Mouse (Mus musculus) embryonic fibroblast, embryonic 13.5 days (primary cell): Measurements from ENCODE around the gene Spata25. TPM values are rescaled to one million over a fixed set of nuclear protein-coding genes. Genes with fewer than 3 reads are reported as not detected.

Experiments
- H3K27ac ChIP-seq: 2 replicates; pipeline ENCODE4 v1.5.1; 2012; ENCODE audit warnings: low read length, control low read depth, inconsistent platforms; ENCODE audit not compliant: insufficient read depth
- H3K4me1 ChIP-seq: 2 replicates; pipeline ENCODE4 v1.6.1; 2011; ENCODE audit warnings: low read length; ENCODE audit not compliant: control insufficient read depth, insufficient read depth
- H3K4me3 ChIP-seq: 2 replicates; pipeline ENCODE4 v1.5.1; 2011; ENCODE audit warnings: mild to moderate bottlenecking, control low read depth, low read length; ENCODE audit not compliant: insufficient read depth
- CTCF ChIP-seq: IDR thresholded peaks from 2 replicates; pipeline ENCODE4 v1.5.1; 2011; ENCODE audit warnings: mild to moderate bottlenecking, control low read depth, low read length, moderate library complexity, borderline replicate concordance; ENCODE audit not compliant: insufficient read depth
- POLR2A ChIP-seq: IDR thresholded peaks from 2 replicates; pipeline ENCODE4 v1.6.1; 2011; ENCODE audit warnings: low read depth, mild to moderate bottlenecking, control low read depth, low read length, moderate library complexity
- polyA plus RNA-seq: library from polyadenylated mRNA; stranded (reverse); fragments of >200 nt; gene quantifications from 2 replicates; pipeline ENCODE4 v1.2.4, GENCODE M21; 2011; ENCODE audit warnings: low read depth; ENCODE audit not compliant: missing spikeins, insufficient read length

Spata25 gene
- polyA plus RNA-seq, 1 experiment, result not detected

DNA sequence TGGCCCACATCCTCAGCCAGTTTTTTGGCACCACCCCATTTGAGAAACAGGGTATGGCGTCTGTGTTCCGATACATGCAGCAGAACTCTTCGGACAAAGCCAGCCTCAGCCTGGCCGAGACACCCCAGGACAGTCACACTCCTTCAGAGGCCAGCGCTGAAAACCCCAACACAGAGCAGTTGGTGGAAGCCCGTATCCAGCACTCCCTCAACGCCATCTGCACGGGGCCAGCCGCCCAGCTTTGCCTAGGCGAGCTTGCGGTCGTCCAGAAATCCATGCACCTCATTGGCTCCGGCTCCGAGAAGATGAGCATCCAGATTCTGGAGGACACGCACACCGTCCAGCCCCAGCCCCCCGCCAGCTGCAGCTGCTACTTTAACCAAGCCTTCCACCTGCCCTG, 2.8 kb downstream of the Spata25 start:
- Histone ChIP-seq H3K4me3 (no peak overlapping the region), H3K4me1 (no peaks in the 10 kb centered on the region)
- no peak for TF ChIP-seq POLR2A
- TF ChIP-seq CTCF, result no peak

DNA sequence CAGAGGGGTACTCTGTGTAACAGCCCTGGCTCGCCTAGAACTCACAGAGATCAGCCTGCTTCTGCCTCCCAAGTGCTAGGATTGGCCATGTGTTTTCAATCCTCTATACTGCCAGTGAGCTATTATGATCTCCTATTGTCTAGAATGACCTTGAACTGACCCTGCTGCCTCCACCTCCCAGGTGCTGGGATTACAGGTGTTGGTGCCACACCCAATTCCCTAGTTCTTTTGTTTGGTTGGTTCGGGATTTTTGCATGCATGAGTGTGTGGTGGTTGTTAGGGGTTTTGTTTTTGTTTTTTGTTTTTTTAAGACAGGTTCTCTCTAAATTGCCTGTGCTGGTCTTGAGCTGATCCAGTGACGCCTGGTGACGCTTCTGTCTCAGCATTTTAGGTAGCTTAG, 4.4 kb downstream of the Spata25 start:
- TF ChIP-seq CTCF (no peak), POLR2A (no peak)
- Histone ChIP-seq H3K4me1 (no peaks in the 10 kb centered on the region), H3K27ac (no peak overlapping the region), H3K4me3 (no peak overlapping the region)

More for the DNA sequence above, 2.8 kb downstream of the Spata25 start:
- no peak overlapping the region for H3K27ac ChIP-seq

DNA sequence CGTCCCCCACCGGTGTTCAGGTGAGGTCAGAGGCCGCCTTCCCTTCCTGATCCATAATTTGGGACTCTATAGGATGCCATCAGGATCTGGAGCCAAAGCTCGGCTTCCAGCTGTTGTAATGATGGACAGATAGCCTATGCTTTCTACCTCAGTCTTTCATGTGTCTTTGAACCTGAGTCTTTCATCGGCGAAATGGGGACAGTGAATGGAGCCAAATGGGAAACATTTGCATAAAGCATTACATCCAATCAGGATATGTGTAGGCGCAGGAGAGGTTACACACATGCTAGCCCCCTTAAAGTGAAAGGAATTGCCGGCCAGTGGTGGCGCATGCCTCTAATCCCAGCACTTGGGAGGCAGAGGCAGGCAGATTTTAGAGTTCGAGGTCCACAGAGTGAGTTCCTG, 5.2 kb downstream of the Spata25 start:
- peak overlapping the region; percentile 77 for H3K4me3 ChIP-seq
- H3K27ac ChIP-seq, result peak overlapping the region; percentile 38
- TF ChIP-seq POLR2A (no peak), CTCF (no peak)
- H3K4me1 ChIP-seq, result no peaks in the 10 kb centered on the region

DNA sequence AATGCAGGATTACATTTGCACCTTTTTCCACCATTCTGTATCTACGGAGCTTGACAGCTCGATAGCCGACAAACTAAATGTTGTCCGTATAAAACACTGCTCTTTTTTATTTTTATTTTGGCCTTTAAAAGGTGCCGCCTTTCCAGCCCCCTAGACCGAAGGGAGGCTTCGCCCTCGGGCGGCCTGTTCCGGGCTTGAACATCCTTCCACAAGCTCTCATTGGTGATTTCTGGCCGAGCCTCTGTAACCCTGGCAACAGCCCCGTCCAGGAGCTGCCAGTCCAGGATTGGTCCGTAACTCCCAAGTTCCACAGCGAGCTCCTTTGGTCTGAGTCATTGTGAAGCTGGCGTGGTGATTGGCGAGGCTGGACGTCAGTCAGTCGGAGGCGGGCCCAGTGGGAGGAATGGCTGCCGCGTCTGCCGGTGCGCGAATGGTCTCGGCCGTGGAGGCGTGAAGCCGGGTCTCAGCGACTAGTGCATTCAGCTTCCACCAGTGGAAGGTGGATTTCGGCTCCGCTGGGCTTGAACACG, 5.6 kb downstream of the Spata25 start, which contains the start of gene Zswim1:
TSS of gene Zswim1 (plus strand) at position 51 of the 530 bp plus-strand sequence.
- peak; percentile 91 for TF ChIP-seq POLR2A
- TF ChIP-seq CTCF, result no peak
- Histone ChIP-seq H3K4me1 (no peaks in the 10 kb centered on the region), H3K27ac (peak within 1 kb of the TSS; percentile 38), H3K4me3 (peak within 1 kb of the TSS; percentile 77)

DNA sequence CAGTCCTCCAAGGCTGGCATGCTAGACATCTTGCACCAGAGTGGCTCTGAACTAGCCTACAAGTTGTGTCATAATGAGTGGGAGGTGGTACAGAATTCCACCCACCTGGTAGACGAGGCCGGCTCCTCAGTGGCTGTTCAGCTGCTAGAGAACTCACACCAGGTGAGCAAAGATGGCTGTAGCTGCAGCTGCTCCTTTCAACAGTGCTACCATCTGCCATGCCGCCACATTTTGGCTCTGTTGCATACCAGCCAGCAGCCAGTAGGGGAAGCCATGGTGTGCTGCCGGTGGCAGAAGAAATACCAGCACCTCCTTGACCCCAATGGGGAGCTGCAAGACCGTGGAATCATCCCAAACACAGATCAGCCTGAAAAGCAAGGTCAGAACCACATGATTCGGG, 7.3 kb downstream of the Spata25 start:
- no peak for TF ChIP-seq POLR2A
- TF ChIP-seq CTCF, result no peak
- no peak overlapping the region for H3K4me3 ChIP-seq
- H3K4me1 ChIP-seq, result peaks cover 7% of the 10 kb centered on the region
- no peak overlapping the region for H3K27ac ChIP-seq

DNA sequence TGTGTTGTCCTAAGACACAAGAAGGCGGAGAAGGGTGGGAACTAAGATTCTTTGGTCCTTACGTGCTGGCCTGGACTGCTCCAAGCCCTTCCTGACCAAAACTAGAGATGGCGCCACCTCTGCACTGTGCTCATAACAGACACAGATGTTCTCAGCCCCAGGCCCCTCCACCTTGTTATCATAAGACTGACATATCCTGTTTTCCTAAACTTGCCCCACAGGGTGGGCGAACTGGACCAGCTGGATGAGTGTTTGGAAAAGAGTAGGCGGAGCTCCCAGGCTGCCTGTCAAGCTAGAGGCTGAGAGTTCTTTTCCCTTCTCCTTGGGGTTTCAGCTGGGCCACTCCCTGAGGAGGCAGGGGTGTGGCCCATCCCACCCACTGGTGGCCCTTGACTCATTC, 10.6 kb downstream of the Spata25 start:
- Histone ChIP-seq H3K27ac (no peak overlapping the region), H3K4me3 (no peak overlapping the region), H3K4me1 (peaks cover 7% of the 10 kb centered on the region)
- TF ChIP-seq CTCF (no peak), POLR2A (no peak)

GRCm38 (mm10) chr2:164817206-164817605, 11.1 kb downstream of the Spata25 start:
- Histone ChIP-seq H3K4me1 (peaks cover 7% of the 10 kb centered on the region), H3K4me3 (no peak overlapping the region), H3K27ac (no peak overlapping the region)
- TF ChIP-seq CTCF (no peak), POLR2A (no peak)

DNA sequence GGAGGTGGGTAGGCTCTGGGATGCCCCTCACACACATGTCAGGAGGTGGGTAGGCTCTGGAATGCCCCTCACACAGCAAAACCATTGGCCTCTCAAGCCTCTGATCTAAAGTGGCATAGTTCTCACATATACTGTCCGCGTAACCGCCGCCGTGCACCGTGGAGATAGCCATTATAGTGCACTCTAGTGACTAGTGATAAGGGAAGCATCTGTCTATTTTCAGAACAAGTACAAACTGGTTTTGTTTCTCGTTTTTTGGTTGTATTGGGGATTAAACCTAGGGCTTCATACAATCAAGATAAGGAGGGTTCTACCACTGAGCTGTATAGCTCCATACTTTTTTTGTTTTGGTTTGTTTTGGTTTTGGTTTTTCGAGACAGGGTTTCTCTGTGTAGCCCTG, 12.5 kb downstream of the Spata25 start:
- Histone ChIP-seq H3K27ac (no peak overlapping the region), H3K4me1 (peaks cover 7% of the 10 kb centered on the region), H3K4me3 (no peak overlapping the region)
- no peak for TF ChIP-seq CTCF
- TF ChIP-seq POLR2A, result no peak

DNA sequence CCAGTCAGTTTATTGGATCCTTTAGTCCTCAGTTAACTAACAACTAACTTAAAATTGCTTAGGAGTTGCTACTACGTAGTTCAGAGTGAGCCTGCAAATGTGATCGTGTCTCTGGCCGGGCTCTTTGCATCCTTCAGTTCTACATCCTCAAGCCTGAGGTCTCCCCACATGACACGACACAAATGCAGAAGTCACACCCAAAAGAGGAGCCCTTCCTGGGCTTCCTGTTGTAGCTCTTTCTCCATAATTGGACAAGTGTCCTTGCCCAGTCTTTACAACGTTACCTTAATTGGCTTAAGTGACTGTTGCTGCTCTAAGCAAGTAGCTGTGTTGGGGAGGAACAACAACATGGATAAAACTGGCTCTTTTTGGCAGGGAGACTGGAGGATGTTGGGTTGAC, 13.0 kb downstream of the Spata25 start:
- H3K27ac ChIP-seq, result no peak overlapping the region
- TF ChIP-seq CTCF (no peak), POLR2A (no peak)
- H3K4me3 ChIP-seq, result no peak overlapping the region
- peaks cover 7% of the 10 kb centered on the region for H3K4me1 ChIP-seq

GRCm38 (mm10) chr2:164813557-164813956, 14.8 kb downstream of the Spata25 start:
- Histone ChIP-seq H3K4me3 (no peak overlapping the region), H3K27ac (no peak overlapping the region), H3K4me1 (peaks cover 7% of the 10 kb centered on the region)
- no peak for TF ChIP-seq POLR2A
- TF ChIP-seq CTCF, result no peak
